Mouse (Mus musculus) thymus, postnatal 25 days (tissue): Measurements from ENCODE around the gene Ptafr.
"Not testable (repeated sequence)": the region's sequence is repeated elsewhere in the genome, so short reads cannot be mapped to it uniquely, and the experiment has no call there.

Experiments
- DNase-seq: peaks from one replicate; pipeline ENCODE4 v3.0.0; 2022

The Ptafr gene

GRCm38 (mm10) chr4:132565089-132565747 is 1.4 kb downstream of the Ptafr start:
- DNase-seq = no peak

DNA sequence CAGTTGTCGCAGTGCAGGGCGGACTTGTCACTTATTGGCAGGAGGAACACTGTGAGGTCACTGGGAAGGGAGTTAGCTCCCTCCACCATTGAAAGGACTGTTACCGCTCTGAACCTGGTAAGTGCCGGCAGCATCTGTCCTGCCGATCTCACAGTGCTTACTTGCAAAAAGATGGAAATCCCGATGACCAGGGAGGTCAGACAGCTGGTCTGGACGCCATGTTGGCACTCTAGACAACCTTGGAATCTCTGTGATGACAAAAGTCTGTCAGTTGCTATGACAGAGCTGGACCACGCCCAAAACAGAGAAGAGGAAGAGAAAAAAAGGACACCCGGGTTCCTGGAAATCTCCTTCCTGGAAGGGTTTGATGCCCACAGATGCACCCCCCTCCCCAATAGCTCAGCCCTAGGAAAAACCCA is 3.5 kb downstream of the Ptafr start:
- DNase-seq = no peak

GRCm38 (mm10) chr4:132569115-132569514 is 5.2 kb downstream of the Ptafr start:
- no peak for DNase-seq

DNA sequence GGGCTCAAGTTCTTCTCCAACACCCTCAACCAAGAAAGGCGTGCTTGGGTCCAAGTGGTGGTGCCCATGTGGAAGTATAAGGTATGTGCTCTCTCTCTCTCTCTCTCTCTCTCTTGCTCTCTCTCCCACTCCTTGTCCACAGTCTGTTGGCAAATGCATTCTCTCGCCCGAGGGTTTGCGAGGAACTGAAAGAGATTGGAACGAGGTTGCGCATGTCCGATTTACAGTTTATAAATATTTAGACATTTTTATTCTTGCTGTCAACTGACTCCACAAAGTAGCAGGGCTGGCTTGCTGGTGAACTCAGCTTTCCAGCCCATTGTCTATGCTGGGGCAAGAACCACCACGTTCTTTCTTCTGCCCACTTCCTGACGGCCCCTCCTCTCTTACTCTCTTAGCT is 7.3 kb downstream of the Ptafr start:
- no peak for DNase-seq

- no peak for DNase-seq
These were observed 9.5 kb downstream of the Ptafr start for GRCm38 (mm10) chr4:132573327-132573726.

DNA sequence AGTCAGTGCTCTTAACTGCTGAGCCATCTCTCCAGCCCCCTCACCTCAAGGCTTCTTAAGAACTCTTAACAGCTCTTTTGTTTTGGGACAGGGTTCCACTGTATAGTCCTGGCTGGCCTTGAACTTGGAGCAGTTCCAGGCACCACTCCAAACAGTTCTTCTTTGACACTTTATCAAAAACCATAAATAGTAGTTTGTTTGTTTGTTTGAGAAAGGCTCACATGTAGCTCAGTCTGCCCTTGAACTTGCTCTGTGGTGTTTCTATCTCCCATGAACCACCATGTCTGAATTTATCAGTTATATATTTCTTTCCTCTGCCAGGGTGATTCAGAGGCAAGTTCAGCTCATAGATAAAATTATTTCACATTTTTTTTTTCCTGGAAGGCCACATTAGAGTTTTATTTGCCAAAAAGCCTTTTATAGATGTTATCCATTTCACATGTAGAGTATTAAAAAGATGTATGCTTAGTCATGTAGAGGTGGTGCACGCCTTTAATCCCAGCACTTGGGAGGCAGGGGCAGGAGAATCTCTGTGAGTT is 11.0 kb downstream of the Ptafr start:
- no peak for DNase-seq

- no peak for DNase-seq
These were observed 19.9 kb downstream of the Ptafr start for GRCm38 (mm10) chr4:132583781-132584180.

- DNase-seq = no peak
These were observed 21.1 kb downstream of the Ptafr start for GRCm38 (mm10) chr4:132584975-132585374.

DNA sequence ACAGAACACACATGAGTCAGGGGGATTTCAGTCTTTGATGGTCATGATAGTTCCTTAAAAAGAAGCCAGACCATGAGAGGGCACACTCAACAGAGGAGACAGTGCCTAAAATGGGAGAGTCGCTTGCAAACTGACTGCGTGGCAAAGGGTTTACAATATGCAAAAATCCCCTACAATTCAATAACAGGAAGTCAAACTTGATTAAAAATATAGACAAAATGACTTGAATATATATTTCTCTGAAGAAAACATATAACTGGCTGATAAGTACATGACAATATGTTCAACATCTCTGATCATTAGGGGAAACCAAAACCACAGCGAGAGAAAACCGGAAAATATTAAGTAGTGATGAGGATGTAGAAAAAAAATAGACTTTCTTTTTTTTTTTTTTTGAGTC is 22.4 kb downstream of the Ptafr start:
- DNase-seq = no peak

GRCm38 (mm10) chr4:132588512-132588911 is 24.6 kb downstream of the Ptafr start:
- no peak for DNase-seq

GRCm38 (mm10) chr4:132590642-132591041 is 26.8 kb downstream of the Ptafr start:
- DNase-seq = no peak

GRCm38 (mm10) chr4:132592958-132593357 is 29.1 kb downstream of the Ptafr start:
- DNase-seq = no peak

- no peak for DNase-seq
These were observed 30.3 kb downstream of the Ptafr start for GRCm38 (mm10) chr4:132594191-132594590.

GRCm38 (mm10) chr4:132598861-132599260 is 35.0 kb downstream of the Ptafr start:
- no peak for DNase-seq

DNA sequence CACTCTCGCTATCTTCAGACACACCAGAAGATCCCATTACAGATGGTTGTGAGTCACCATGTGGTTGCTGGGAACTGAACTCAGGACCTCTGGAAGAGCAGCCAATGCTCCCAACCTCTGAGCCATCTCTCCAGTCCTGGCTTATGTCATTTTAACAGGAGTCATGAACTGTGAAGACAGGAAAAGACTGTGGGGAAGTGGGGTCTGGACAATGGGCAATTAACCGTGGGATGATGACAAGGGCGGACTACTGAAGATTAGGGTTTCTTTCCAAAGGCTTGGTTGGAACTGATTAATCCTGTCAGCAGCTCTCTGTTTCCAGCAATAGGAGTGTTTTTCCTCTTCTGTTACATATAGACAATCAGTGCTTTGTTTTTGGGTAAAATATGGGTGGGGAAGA is 35.9 kb downstream of the Ptafr start:
- DNase-seq = no peak

DNA sequence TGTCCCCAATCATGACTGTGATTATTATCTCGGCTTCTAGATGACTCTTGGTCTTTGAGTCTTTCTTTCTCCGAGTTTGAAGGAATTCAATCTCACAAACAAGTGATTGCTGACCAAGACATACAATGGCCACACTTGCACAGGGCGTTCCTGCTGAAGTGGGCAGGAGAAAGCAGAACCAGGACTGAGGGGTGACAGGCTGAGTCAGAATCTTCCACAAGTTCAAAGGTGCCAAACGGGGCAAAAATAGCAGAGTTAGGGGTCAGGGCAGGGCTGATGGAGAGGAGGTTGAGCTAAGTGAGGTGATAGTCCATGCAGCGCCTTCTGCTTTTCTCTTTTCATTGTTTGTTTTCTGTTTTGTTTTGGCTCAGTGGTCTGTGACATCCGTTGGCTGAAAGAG is 36.6 kb downstream of the Ptafr start:
- DNase-seq = no peak

DNA sequence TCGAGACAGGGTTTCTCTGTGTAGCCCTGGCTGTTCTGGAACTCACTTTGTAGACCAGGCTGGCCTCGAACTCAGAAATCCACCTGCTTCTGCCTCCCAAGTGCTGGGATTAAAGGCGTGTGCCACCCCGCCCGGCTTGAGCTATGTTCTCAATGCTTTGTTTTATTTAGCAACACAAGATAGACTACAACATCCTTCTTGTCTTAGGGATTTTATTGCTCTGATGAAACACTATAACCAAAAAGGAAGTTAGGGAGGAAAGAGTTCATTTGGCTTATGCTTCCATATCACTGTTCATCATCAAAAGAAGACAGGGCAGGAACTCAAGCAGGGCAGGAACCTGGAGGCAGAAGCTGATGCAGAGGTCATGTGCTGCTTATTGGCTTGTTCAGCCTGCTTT is 37.4 kb downstream of the Ptafr start:
- not testable (repeated sequence) for DNase-seq

DNA sequence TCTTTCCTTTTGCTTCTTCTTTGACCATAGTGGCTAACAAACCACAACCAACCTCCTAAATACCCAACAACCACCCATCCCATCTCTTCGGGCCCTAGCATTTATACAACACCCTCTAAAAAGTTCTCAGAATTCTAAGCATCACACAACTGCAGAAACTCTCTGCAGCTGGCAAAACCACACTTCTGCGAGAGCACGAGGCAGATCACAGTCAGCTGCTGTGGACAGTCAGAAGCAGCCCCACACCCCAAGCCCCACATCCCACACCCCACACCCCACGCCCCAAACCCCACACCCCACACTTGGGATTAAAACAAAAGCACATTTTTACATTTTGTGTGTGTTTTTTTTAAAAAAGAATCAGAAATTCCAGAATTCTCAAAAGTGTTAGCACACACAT is 39.6 kb downstream of the Ptafr start:
- no peak for DNase-seq

DNA sequence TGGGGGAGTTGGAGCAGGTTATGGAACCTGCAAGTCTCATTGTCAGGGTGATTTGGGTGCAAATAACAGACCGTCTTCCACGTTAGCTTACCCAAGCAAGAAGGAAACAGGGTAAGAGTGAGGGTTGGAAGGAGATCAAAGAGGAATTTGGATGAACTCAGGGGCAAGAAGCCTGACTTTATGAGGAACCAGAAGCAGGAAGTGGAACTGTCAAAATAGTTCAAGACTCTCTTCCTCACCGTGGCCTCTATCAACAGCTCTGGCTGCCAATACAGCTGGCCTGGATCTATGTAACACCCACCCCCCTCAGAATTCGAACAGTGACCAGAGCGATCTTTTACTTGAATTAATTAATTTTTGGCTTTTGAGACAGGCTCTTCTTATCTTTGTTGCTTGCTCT is 41.9 kb downstream of the Ptafr start:
- no peak for DNase-seq

GRCm38 (mm10) chr4:132608147-132608546 is 44.3 kb downstream of the Ptafr start:
- no peak for DNase-seq

DNA sequence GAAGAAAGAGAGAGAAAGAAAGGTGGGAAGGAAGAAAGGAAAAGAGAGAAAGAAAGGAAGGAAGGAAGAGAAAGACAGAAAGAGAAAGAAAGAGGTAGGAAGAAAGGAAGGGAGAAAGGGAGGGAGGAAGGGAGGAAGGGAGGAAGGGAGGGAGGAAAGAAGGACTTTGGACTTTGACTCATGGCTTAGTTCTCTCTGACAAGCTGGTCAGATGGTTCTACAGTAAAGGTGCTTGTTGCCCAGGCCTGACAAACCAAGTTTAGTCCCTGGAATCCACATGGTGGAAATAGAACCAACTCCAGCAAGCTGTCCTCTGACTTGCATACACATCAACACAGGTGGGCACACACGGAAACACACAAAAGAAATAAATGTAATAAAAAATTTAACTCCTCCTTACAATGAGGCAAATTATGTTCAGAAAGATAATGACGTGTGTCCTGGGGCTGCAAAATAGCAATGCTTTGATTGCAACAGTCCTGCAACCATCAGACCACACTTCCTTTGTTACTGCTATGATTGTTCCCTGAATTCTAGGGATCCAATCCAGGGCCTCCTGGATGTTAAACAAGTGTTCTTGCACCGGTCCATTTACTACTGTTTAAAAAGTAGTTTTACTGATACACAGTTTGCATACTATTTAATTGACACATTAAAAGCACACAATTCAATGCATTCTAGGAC is 46.6 kb downstream of the Ptafr start:
- no peak for DNase-seq

DNA sequence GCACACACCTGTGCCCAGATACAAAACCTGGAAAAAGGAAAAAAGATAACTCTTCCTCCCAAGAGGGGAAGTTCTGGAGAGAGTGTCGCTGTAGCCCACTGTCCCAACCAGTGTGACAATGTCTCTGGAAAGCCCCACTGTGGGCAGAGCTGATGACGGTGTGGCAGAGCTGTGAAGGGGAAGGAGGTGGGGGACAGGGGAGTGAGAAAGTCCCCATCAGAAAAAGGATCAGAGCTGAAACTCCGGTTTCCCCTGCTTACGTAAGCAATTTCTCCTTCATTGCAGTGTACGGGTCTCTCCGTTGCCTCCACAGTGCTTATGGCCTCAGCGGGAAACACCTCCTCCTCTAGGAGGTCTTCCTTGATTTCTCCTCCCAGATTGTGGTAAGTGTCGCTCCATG is 47.5 kb downstream of the Ptafr start:
- no peak for DNase-seq

- DNase-seq = no peak
These were observed 54.0 kb downstream of the Ptafr start for GRCm38 (mm10) chr4:132617873-132618272.

DNA sequence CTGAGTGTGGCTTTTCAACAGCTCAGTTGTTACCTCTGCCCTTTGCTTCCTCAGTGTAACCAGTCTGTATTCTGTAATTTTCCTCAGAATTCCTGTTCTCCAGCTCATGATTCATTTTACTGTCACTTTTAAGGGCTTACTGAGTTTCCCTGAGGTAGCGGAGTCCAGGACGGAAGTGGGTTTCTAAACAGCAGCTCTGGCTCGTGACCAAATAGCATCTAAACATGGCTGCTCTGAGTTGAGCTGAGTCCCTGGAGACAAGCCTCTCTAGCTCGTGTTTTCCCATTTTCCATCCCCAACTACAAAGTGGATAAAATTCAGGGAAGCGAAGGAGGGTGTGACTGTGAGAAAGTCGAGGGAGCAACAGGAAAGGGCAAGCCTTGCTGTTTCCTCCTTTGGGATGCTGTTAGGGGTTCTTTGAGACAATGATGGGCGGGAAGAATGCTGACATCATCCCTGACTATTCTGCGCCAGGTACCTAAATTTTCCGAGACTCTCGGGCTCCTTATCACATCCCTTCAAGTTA is 55.0 kb downstream of the Ptafr start:
- DNase-seq = no peak
